Mouse (Mus musculus) E14TG2a.4 (cell line): ENCODE data around the gene Usp45.

Source experiments
- H3K27me3 ChIP-seq: 2 replicates; pipeline ENCODE4 v1.6.1; 2014; ENCODE audit warnings: low read length, control low read depth; ENCODE audit not compliant: insufficient read depth
- H3K36me3 ChIP-seq: 2 replicates; pipeline ENCODE4 v1.6.1; 2014; ENCODE audit warnings: low read length, control low read depth; ENCODE audit not compliant: insufficient read depth
- H3K4me1 ChIP-seq: replicated peaks from 2 replicates; pipeline ENCODE4 v1.6.1; 2014; ENCODE audit warnings: low read depth, low read length, control low read depth
- H3K4me3 ChIP-seq: replicated peaks from 2 replicates; pipeline ENCODE4 v1.5.1; 2014; ENCODE audit warnings: mild to moderate bottlenecking, low read length
- H3K9me3 ChIP-seq: 2 replicates; pipeline ENCODE4 v1.6.1; 2014; ENCODE audit warnings: low read length, control low read depth
- CTCF ChIP-seq: conservative IDR thresholded peaks from 2 replicates; pipeline ENCODE4 v1.5.1; 2014; ENCODE audit warnings: low read length
- NANOG ChIP-seq: IDR thresholded peaks from 2 replicates; pipeline ENCODE4 v1.6.1; 2014; ENCODE audit warnings: borderline replicate concordance, low read length, mixed read lengths
- POU5F1 ChIP-seq: IDR thresholded peaks from 2 replicates; pipeline ENCODE4 v1.6.1; 2014; ENCODE audit warnings: low read length, borderline replicate concordance

Gene Usp45

GRCm38 (mm10) chr4:21780816-21781726 is 14.1 kb downstream of the Usp45 start:
- no peak for TF ChIP-seq CTCF
- Histone ChIP-seq H3K36me3 (peaks cover 62% of the 10 kb centered on the region), H3K4me3 (no peak overlapping the region), H3K4me1 (peaks cover 19% of the 10 kb centered on the region), H3K9me3 (no peaks in the 10 kb centered on the region), H3K27me3 (no peaks in the 10 kb centered on the region)

- peaks cover 79% of the 10 kb centered on the region for H3K36me3 ChIP-seq
- no peak for TF ChIP-seq NANOG
- H3K9me3 ChIP-seq: no peaks in the 10 kb centered on the region
- H3K27me3 ChIP-seq: no peaks in the 10 kb centered on the region
- H3K4me1 ChIP-seq: 0 out of 2 replicates have a peak, but pooled peaks cover 4% of the 10 kb centered on the region
- no peak overlapping the region for H3K4me3 ChIP-seq
These were observed 19.3 kb downstream of the Usp45 start for GRCm38 (mm10) chr4:21786268-21786667.

- no peak for TF ChIP-seq CTCF
- 0 out of 2 replicates have a peak, but pooled peaks cover 2% of the 10 kb centered on the region for H3K4me1 ChIP-seq
- peaks cover 62% of the 10 kb centered on the region for H3K36me3 ChIP-seq
- H3K4me3 ChIP-seq: no peak overlapping the region
- no peaks in the 10 kb centered on the region for H3K9me3 ChIP-seq
- no peaks in the 10 kb centered on the region for H3K27me3 ChIP-seq
These were observed 21.9 kb downstream of the Usp45 start for GRCm38 (mm10) chr4:21788903-21789302.

- H3K27me3 ChIP-seq: no peaks in the 10 kb centered on the region
- 0 out of 2 replicates have a peak, but pooled peaks cover 2% of the 10 kb centered on the region for H3K4me1 ChIP-seq
- no peak overlapping the region for H3K4me3 ChIP-seq
- TF ChIP-seq CTCF (no peak), NANOG (no peak), POU5F1 (no peak)
- peaks cover 53% of the 10 kb centered on the region for H3K36me3 ChIP-seq
- no peaks in the 10 kb centered on the region for H3K9me3 ChIP-seq
These were observed 22.9 kb downstream of the Usp45 start for GRCm38 (mm10) chr4:21789836-21790235.

- H3K4me1 ChIP-seq: peaks cover 4% of the 10 kb centered on the region; the same call in 1 of the 2 replicates
- no peak overlapping the region for H3K4me3 ChIP-seq
- H3K9me3 ChIP-seq: no peaks in the 10 kb centered on the region
- H3K27me3 ChIP-seq: no peaks in the 10 kb centered on the region
- H3K36me3 ChIP-seq: peaks cover 54% of the 10 kb centered on the region
- TF ChIP-seq CTCF (no peak), POU5F1 (no peak), NANOG (no peak)
These were observed 26.7 kb downstream of the Usp45 start for GRCm38 (mm10) chr4:21793631-21794030.

DNA sequence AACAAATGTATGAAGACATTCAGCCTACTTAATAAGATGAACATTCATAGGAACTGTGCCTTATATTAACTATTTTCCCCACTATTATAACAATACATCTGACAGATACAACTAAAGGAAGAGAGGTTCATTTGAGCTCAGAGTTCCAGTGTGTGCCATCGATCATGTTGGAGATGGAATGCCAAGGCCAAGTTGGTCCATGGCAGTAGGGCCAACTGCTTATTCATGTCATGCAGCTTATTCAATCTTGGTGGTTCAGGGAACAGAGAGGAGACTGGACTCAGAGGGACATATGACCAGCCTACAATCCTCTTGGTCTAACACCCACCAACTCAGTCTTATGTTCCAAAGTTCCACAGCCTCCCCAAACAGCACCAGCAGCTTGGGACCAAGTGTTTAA is 34.1 kb downstream of the Usp45 start:
- no peak for TF ChIP-seq NANOG
- no peak for TF ChIP-seq CTCF
- TF ChIP-seq POU5F1: no peak
- peaks cover 4% of the 10 kb centered on the region; the same call in 1 of the 2 replicates for H3K4me1 ChIP-seq

DNA sequence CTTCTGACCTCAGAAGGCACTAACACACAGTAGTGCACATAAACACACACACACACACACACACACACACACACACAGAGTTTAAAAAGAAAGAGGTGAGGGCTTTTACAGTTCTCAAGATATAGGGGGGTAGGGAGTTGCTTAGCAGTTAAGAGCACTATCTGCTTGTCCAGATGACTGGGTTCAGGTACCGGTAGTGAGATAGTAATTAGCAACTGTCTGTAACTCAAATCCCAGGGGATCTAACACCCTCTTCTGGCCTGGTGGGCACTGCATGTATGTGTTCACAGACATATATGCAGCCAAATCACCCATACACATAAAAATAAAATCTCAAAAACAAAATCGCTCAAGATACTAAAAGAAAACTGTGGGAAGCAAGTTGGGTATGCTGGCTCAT is 34.7 kb downstream of the Usp45 start:
- H3K9me3 ChIP-seq: no peaks in the 10 kb centered on the region
- H3K4me1 ChIP-seq: peaks cover 4% of the 10 kb centered on the region; the same call in 1 of the 2 replicates
- no peak for TF ChIP-seq CTCF
- no peak for TF ChIP-seq POU5F1
- TF ChIP-seq NANOG: no peak
- no peaks in the 10 kb centered on the region for H3K27me3 ChIP-seq
- no peak overlapping the region for H3K4me3 ChIP-seq
- H3K36me3 ChIP-seq: peaks cover 82% of the 10 kb centered on the region

More for the DNA sequence above, 34.1 kb downstream of the Usp45 start:
- H3K36me3 ChIP-seq: peaks cover 85% of the 10 kb centered on the region
- no peaks in the 10 kb centered on the region for H3K27me3 ChIP-seq
- no peak overlapping the region for H3K4me3 ChIP-seq
- H3K9me3 ChIP-seq: no peaks in the 10 kb centered on the region

- Histone ChIP-seq H3K36me3 (peaks cover 71% of the 10 kb centered on the region), H3K9me3 (no peaks in the 10 kb centered on the region), H3K4me1 (no peaks in the 10 kb centered on the region), H3K27me3 (no peaks in the 10 kb centered on the region), H3K4me3 (no peak overlapping the region)
- TF ChIP-seq CTCF (no peak), NANOG (no peak), POU5F1 (no peak)
These were observed 40.2 kb downstream of the Usp45 start for GRCm38 (mm10) chr4:21807204-21807603.

GRCm38 (mm10) chr4:21810608-21811007 is 43.7 kb downstream of the Usp45 start:
- no peak for TF ChIP-seq POU5F1
- no peak for TF ChIP-seq CTCF
- TF ChIP-seq NANOG: no peak
- Histone ChIP-seq H3K9me3 (no peaks in the 10 kb centered on the region), H3K4me3 (no peak overlapping the region), H3K27me3 (no peaks in the 10 kb centered on the region), H3K36me3 (peaks cover 58% of the 10 kb centered on the region), H3K4me1 (peaks cover 2% of the 10 kb centered on the region; the same call in 1 of the 2 replicates)
